Mouse (Mus musculus) hematopoietic stem cell, adult 5-6 weeks (primary cell): ENCODE results near the gene Icam1. TPM values are rescaled to one million over a fixed set of nuclear protein-coding genes. Genes with fewer than 3 reads are reported as not detected.
"Not testable (repeated sequence)": the region's sequence is repeated elsewhere in the genome, so short reads cannot be mapped to it uniquely, and the experiment has no call there.

Experiments
- ATAC-seq, 2 experiments: fragments of 125-278 bp in 1 of 2; replicated peaks in 1 of 2; 2 replicates each; pipeline ENCODE4 v1.8.0; 2016 to 2017; ENCODE audit warnings: inconsistent platforms in 2 of 2, mild to moderate bottlenecking in 2 of 2, moderate number of reproducible peaks in 2 of 2, low read depth in 1 of 2, moderate TSS enrichment in 1 of 2; ENCODE audit not compliant: low FRiP score in 2 of 2, poor library complexity in 2 of 2, severe bottlenecking in 2 of 2, insufficient read depth in 1 of 2, low TSS enrichment in 1 of 2
- total RNA-seq: library from RNA; stranded (forward); fragments of 172-1452, 232-1000 nt; gene quantifications from 2 replicates; pipeline ENCODE4 v1.2.3, GENCODE M21; 2017

The Icam1 gene
- total RNA-seq, 1 experiment from 2014 or later: 44.7 TPM

DNA sequence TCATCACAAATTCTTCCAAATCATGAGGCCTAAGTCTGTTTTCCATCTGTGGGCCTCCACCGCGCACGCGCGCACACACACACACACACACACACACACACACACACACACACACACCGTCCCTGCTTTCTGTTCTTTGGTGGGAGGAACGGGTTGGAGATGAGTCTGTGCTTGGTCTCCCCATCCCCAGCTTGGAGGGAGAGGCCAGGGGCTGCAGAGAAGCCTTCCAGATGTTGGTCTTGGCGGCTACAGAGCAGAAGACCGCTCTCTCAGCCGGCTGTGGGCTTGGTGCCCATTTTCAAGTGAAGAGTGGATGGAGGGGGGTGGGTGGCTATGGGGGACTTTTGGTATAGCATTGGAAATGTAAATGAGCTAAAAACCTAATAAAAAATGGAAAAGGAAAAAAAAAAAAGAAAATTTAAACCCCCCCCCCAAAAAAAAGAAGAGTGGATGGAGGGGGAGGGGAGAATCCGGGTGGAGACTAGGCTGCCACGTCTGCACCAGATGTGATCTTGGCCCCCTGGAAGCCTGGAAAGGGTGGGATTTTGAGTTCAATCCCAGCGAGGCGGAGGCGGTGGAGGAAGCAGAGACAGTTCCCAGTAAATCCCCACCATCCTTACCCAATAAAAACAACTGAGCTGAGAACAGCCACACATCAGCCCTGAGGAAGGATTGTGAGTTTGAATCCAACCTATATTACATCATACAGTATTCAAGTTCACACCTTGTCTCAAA lies 28.7 kb upstream of the Icam1 start:
- ATAC-seq: no peak

DNA sequence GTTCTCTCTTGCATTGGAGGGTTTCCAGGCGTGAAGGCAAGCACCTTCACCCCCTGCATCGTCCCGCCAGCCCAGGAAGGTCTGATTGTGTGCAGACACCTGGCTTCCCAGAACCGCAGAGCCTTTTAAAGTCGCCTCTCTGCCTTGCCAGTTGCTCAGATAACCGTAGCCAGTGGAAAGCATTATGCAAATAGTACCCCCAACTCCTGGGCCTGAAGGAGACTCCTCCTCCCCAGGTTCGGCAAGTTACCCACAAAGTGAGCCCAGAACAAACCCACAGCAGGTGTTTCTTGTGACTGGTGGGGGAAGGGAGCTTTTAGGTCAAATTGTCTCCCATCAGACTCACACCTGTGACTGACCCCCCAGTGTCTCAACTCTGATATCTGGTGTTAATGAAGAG lies 27.8 kb upstream of the Icam1 start:
- no peak for ATAC-seq

DNA sequence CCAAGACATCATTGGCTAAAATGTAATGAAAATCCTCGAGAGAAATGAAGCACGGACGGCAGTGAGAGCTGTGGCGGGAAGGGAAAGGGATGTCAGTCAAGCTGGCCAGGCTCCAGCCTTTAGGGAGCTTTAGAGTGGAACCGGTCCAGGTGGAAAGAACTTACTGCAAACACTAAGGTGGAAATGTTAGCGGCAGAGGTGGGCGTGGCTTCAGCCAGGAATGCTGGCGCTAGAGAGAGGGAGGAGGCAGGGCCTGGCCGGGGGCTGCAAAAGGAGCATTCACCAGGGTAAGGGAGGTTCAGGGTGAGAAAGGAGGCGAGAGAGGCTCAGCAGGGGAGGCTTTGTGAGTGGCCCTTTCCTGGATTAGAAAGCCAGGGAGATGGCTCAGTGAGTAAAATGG lies 24.9 kb upstream of the Icam1 start:
- peak in 1 of 2 experiments; percentile 14; a peak in 1 of 4 replicates for ATAC-seq

DNA sequence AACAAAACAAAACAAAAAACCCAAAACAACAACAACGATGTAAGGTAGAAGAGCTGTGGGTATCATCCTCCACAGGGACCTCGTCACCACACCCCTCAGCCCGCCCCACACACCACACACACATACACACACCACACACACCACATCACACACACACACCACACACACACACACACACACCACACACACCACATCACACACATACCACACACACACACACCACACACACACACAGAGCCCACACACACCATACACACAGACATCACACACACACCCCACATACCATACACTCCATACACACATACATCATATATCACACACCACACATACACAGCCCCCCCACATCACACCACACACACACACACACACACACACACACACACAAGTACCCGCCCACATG lies 24.2 kb upstream of the Icam1 start:
- ATAC-seq: no peak

DNA sequence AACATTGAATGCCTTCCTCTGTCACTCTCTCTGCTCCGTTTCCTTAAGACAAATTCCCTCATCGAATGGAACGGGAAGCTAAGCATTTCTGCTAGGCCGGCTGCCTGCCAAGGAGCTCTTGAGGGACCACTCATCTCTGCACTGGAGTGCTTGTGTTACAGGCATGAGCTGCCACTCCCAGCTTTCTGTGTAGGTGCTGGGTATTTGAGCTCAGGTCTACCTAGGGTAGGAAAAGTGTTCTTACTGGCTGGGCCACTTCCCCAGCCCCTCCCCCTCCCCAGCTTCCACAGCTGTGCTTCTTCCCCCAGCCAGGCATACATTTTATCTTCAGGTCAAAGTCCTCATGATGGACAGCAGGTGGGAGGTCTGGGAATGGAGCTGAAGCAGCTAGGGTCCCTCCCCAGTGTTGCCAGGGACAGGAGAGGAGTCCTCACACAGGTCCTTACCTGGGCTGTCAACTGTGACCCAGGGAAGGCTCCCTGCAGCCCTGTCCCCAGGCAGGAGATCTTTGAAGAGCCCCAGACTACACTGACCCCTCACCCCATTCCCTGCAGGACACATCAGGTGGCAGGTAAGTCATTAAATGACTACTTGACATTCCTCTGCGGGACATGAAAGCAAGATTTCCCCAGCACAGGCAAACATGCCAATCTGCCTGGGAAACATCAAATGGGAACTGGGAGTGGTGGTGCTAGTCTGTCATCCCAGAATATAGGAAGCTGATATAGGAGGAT lies 22.5 kb upstream of the Icam1 start:
- no peak for ATAC-seq

DNA sequence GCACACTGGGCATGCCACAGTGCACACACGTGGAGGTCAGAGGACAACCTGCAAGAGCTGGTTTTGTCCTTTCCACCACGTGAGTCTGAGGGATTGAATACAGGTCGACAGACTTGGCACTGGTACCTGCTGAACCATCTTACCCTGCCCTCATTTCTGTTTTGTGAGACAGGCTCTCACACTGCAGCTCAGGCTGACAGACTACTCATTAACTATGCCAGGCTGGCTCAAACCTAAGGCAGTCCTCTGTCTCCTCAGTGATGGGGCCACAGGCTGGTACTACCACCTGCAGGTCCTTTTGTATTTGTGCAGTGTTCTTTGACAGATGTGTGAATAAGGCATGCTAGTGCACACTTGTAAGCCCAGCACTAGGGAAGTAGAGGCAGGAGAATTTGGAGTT lies 20.7 kb upstream of the Icam1 start:
- ATAC-seq: no peak

DNA sequence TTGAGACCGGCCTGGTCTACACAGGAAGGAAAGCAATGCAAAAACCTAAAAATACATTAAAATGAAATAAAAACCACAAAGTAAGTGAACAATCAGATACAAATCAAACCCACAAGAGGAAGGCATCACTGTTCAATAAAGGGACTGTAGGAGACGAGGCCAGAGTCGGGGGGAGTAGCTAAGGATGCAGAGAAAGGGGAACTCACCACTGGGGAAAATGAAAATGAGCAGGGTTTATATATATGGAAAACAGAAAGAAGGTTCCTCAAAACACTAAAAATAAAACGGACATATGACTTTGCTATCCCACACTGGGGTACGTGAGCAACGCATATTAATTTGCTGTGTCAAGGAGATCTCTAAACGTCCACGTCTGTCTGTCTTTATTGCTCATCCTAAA lies 18.7 kb upstream of the Icam1 start:
- peak; percentile 50 to 64 for ATAC-seq

DNA sequence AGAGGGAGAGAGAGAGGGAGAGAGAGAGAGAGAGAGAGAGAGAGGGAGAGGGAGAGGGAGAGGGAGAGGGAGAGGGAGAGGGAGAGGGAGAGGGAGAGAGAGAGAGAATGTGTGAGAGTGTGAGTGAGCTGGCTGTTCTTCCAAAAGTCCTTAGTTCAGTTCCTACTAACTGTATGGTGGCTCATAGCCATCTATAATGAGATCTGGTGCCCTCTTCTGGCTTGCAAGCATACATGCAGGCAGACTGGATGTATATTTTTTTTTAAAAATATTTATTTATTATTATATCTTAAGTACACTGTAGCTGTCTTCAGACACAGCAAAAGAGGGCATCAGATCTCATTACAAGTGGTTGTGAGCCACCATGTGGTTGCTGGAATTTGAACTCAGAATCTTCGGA lies 17.4 kb upstream of the Icam1 start:
- ATAC-seq: not testable (repeated sequence)

DNA sequence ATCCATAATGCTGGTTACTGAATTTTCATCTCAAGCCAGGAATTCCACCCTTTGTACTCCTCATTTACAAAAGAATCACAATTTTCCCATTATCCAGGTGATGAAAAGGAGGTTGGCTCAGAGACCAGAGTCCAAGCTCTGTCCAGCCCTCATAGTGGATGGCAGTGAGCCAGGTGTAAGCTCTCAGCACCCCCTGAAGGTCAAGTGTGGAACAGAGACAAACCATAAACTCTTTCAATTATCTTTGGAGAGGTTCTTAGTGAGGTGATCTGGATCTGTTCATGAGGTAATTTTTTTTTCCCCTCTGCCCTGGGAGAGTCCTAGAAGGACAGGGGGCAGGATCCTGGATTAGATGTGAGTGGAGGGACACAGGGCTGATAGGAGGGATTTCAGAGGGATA lies 15.0 kb upstream of the Icam1 start:
- ATAC-seq: no peak

DNA sequence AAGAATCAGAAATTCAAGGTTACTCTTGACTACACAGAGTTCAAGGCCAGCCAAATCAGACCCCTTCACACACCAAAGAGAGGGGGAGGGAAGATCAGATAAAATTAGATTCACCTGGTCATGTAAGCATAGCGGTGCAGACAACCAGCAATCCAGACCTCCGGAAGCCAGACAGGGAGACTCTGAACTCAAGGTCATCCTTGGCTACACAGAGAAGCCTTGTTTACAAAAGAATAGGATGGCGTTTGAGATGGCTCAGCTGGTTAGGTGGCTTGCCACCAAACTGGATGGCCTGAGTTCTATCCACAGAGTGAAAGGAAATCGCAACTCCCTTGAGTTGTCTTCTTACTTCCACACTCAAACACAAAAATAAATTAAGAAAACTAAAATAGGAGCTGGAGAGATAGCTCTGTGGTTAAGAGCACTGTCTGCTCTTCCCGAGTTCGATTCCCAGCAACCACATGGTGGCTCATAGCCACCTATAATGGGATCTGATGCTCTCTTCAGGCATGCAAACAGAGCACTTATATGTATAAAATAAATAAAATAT lies 14.1 kb upstream of the Icam1 start:
- no peak for ATAC-seq

DNA sequence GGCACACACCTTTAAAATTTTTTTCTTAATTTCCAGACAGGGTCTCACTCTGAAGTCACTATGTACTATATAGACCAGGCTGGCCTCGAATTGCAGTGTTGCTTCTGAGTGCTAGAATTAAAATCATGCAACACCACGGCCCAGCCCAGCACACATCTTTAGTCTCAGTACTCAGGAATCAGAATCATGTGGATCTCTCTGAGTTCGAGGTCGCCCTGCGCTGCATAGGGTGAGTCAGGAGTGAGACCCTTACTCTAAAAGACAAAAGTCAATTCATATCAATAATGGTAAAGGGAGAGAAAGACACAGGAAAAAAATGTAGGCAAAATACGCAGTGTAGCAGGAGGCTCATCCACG lies 13.5 kb upstream of the Icam1 start:
- ATAC-seq: no peak

DNA sequence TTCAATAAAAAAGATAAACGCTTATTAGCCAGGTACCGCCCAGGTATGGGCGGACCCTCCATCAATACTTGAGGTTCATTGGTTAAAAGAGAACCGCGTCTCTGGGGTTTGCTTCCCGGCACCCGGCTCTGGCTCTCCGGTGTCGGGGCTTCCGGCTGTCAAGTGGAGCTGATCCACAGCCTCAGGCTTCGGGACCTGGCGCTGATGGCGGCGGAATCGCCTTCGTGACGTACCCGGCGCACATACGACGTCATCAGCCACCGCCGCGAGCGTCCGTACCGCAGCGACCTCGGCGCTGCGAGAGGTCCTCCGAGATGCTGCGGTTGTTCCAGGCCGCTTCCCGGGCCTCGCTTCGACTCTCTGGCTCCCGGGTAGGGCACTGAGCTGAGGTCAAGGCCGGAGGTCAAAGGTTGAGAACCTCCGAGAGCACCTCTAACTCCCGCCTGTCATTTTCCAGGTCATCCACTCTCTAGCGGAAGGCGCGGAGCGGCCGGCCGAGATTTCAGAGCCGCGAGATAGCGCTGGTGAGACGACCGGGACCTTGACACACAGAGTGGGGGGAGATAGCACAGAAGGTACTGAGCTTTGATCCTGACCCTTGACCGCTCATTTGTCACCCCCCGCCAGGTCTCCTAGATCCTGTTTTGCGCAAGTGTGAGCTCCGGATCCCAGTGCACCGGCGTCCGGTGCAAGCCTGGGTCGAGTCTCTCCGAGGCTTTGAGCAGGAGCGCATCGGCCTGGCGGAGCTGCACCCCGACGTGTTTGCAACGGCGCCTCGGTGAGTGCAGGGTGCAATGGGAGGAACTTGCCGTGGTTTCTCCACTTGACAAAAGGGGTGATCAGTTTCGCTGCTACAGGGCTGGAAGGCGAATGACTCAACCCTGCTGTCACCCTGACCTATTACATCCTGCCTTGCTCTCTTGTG lies 12.9 kb upstream of the Icam1 start, which contains the start of gene Mrpl4:
Gene Mrpl4 (plus strand): TSS at position 112 of the 925 bp plus-strand sequence.
- ATAC-seq: peak; percentile 81 to 96

DNA sequence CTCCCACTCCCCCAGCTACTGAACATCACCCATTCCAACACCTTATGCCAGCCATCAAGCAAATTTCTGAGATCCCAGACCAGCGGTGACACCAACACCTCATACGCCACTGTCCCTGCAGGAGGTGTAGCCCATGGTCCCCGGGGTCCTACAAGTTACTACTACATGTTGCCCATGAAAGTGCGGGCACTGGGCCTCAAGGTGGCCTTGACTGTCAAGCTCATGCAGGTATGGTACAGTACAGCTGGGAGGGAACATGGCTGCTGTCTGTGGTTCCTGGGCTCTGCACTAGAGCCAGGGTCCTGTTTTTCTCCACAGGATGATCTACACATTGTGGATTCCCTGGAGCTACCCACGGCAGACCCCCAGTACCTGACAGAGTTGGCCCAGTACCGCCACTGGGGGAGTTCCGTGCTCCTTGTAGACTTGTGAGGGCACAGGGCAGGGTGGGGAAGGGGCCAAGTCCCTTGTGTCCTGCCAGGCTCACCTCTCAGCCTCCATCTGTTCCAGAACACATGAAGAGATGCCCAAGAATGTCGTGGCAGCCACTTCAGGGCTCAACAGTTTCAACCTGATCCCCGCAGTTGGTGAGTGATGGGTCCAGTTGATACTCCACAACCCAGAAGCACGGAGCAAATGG lies 8.4 kb upstream of the Icam1 start:
- ATAC-seq: no peak

DNA sequence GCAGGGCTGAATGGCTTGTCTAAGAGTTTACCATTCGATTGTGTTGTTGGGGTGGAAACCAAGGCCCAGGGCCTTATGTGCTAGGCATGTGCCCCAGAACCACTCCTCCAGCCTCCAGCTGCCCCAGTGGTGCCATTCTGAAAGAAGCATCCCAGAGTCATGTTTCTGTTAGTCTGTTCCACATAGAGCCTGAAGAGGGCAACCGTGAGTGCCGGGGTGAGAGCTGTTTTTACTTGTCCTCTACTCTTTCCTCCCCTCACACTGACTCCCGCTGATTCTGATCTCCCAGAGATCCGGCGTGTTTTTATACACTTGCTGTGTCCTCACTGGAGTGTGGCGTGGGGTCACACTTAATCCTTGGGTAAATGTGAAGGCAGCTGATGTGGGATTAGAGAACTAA lies 7.8 kb upstream of the Icam1 start:
- no peak for ATAC-seq

DNA sequence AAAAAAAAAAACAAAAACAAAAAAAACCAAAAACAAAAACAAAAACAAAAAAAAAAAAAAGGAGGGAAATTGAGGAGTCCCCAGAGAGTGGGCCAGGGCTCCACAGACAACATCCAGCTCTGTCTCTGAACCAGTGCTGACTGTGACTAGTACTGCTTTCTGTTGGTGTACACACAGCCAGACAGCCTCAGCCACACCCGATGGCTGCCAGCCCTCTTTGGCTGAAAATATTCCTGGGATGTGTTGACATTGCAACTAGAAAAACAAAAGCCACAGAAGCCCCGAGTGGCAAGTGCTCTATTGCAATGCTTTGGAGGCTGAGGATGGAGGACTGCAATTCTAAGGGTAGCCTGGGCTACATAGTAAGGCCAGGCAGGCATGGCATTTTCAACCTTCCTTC lies 5.4 kb upstream of the Icam1 start:
- ATAC-seq: no peak

DNA sequence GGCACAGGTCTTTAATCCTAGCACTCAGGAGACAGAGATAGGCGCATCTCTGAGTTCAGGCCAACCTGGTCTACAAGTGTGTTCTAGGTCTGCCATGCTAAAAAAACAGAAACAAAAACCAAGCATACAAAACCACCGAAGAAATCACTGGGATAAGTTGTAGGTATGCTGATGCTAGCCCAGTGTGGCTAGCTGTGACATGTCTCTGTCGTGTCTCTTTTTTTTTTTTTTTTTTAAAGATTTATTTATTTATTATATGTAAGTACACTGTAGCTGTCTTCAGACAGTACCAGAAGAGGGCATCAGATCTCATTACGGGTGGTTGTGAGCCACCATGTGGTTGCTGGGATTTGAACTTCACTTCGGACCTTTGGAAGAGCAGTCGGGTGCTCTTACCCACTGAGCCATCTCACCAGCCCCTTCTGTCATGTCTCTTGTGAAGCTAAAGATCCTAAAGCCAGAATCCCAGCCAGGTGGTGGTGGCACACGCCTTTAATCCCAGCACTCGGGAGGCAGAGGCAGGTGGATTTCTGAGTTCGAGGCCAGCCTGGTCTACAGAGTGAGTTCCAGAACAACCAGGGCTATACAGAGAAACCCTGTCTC lies 4.7 kb upstream of the Icam1 start:
- not testable (repeated sequence) for ATAC-seq

DNA sequence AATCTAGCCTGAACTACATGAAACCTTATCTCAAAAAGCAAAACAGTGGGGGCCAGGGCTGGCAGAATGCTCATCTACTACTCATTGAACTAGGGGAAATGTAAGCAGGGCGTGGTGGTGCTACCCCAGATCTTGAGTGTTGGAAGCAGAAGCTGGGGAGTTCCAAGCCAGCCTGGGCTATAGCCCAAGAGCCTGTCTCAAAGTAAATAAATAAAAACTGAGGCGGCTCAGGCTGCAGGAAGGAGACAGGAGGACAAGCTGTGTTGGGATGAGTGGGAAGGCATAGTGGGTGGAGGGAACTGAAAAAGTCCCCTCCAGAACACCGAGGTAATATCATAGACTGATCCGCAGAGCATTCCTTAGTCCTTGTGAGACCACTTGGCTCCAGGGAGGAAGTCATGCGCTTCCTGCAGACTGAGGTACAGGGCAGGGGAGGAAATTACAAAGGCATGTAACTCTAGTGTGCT lies 3.9 kb upstream of the Icam1 start:
- peak in 1 of 2 experiments; percentile 23; a peak in 1 of 4 replicates for ATAC-seq
